Mouse (Mus musculus) liver, adult 2 months (tissue): ENCODE results near the gene Pde1b.

Experiments
- CTCF ChIP-seq: fragments of 200-500 bp; IDR thresholded peaks from 2 replicates; pipeline ENCODE4 v1.5.1; 2011; ENCODE audit warnings: low read depth, low read length, control low read depth
- POLR2A ChIP-seq: fragments of 200-500 bp; IDR thresholded peaks from 2 replicates; pipeline ENCODE4 v1.6.1; 2011; ENCODE audit warnings: low read length, control low read depth; ENCODE audit not compliant: insufficient read depth; ENCODE audit errors: extremely low read depth

DNA sequence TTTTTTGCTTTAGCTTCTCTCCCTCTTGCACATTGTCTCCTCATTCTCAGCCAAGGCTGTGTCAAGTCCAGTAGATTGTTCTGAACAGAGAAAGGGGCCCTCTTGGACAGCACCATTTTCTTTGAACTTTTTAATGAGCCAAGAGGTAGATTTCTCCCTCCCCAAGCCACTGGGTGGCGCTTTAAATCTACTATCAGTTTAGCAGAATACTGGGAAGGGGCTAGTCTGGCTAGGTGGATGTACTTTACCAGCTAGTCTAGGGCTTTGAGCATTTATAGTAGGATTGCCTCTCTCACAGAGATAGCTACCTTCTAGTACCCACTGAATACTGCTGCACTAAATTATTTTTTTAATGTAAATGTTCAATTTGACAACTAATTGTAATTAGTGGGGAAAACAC is 20.3 kb upstream of the Pde1b start:
- TF ChIP-seq CTCF (no peak), POLR2A (no peak)
